8 mouse cellular contexts compared by ENCODE assay signal in the genomic region with DNA sequence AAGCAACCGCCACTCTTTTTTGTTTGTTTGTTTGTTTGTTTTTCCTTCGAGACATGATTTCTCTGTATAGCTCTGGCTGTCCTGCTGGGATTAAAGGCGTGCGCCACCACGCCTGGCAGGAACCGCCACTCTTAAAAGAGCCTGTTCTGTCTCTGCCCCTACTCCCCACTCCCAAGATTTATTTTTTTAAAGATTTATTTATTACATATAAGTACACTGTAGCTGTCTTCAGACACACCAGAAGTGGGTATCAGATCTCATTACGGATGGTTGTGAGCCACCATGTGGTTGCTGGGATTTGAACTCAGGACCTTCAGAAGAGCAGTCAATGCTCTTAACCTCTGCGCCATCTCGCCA. TPM values are rescaled to one million over a fixed set of nuclear protein-coding genes. Genes with fewer than 3 reads are reported as not detected.
DNase-seq lines count a peak whose midpoint lies in the region; ATAC-seq and TF ChIP-seq lines count a peak whose summit lies in the region.
"Not testable (repeated sequence)": the region's sequence is repeated elsewhere in the genome, so short reads cannot be mapped to it uniquely, and the experiment has no call there.

No protein-coding gene starts in this region.

- peak overlapping the region; percentile 88 for H3K4me3 ChIP-seq in bone marrow macrophage, adult 2 months (ENCODE audit: insufficient read depth, low read length)
- H3K4me3 ChIP-seq in forebrain, embryonic 10.5 days, result peak overlapping the region; percentile 72
- H3K4me3 ChIP-seq in heart, embryonic 13.5 days, result peak overlapping the region; percentile 61
- H3K4me3 ChIP-seq in intestine, embryonic 14.5 days (ENCODE audit: low read depth, low read length), result peak overlapping the region; percentile 84
- peak overlapping the region; percentile 72 for H3K4me3 ChIP-seq in limb, embryonic 13.5 days
- peak overlapping the region; percentile 80 for H3K4me3 ChIP-seq in lung, embryonic 16.5 days (ENCODE audit: low read length)
- peak overlapping the region; percentile 67 for H3K4me3 ChIP-seq in neural tube, embryonic 11.5 days (ENCODE audit: low read depth, low read length)
- H3K4me3 ChIP-seq in thymus, adult 2 months (ENCODE audit: control insufficient read depth, insufficient read depth, low read length), result peak overlapping the region; percentile 85

- WGBS in forebrain, embryonic 10.5 days, result 22% methylated on average over 9 of the region's 9 CpGs
- WGBS in heart, embryonic 13.5 days, result 22% methylated on average over 9 of the region's 9 CpGs
- 26% methylated on average over 9 of the region's 9 CpGs for WGBS in intestine, embryonic 14.5 days
- WGBS in limb, embryonic 13.5 days, result 20% methylated on average over 9 of the region's 9 CpGs
- WGBS in lung, embryonic 16.5 days, result 24% methylated on average over 9 of the region's 9 CpGs
- WGBS in neural tube, embryonic 11.5 days, result 20% methylated on average over 9 of the region's 9 CpGs
- 26% methylated on average over 9 of the region's 9 CpGs for WGBS in thymus, adult 2 months

- not testable (repeated sequence) for ATAC-seq in heart, embryonic 13.5 days (ENCODE audit: extremely low read depth, insufficient number of reproducible peaks, low FRiP score, low TSS enrichment); intestine, embryonic 14.5 days (replicated peaks; ENCODE audit: low FRiP score, low TSS enrichment, low read depth); lung, embryonic 16.5 days (ENCODE audit: low read depth); neural tube, embryonic 11.5 days (ENCODE audit: insufficient read depth, low FRiP score, low TSS enrichment)
- peak; percentile 28; the same call in 1 of the 2 replicates for ATAC-seq in limb, embryonic 13.5 days (ENCODE audit: low FRiP score, low read depth)

- H3K9ac ChIP-seq in heart, embryonic 13.5 days, result peak overlapping the region; percentile 82
- H3K9ac ChIP-seq in intestine, embryonic 14.5 days (ENCODE audit: low read length), result peak overlapping the region; percentile 66
- peak overlapping the region; percentile 73 for H3K9ac ChIP-seq in limb, embryonic 13.5 days
- H3K9ac ChIP-seq in lung, embryonic 16.5 days (ENCODE audit: low read length), result peak overlapping the region; percentile 78
- H3K9ac ChIP-seq in neural tube, embryonic 11.5 days (ENCODE audit: low read length), result peak overlapping the region; percentile 49

- TF ChIP-seq POLR2A in bone marrow macrophage, adult 2 months (IDR thresholded peaks at IDR 0.05; ENCODE audit: borderline replicate concordance, low read depth, low read length); thymus, adult 2 months (IDR thresholded peaks at IDR 0.05; ENCODE audit: control insufficient read depth, extremely low read depth, insufficient read depth, low read length, poor library complexity): not testable (repeated sequence)

- H3K36me3 ChIP-seq in forebrain, embryonic 10.5 days (replicated peaks); heart, embryonic 13.5 days; intestine, embryonic 14.5 days (ENCODE audit: control insufficient read depth, insufficient read depth, low read length); limb, embryonic 13.5 days; lung, embryonic 16.5 days (ENCODE audit: control insufficient read depth, insufficient read depth, low read length); neural tube, embryonic 11.5 days (ENCODE audit: control insufficient read depth, insufficient read depth, low read length); thymus, adult 2 months (ENCODE audit: control insufficient read depth, insufficient read depth, low read length): not testable (repeated sequence)

- peak overlapping the region; percentile 92 for H3K4me2 ChIP-seq in heart, embryonic 13.5 days
- H3K4me2 ChIP-seq in intestine, embryonic 14.5 days (ENCODE audit: low read length), result peak overlapping the region; percentile 87
- peak overlapping the region; percentile 91 for H3K4me2 ChIP-seq in limb, embryonic 13.5 days (replicated peaks)
- peak overlapping the region; percentile 95 for H3K4me2 ChIP-seq in lung, embryonic 16.5 days (ENCODE audit: low read depth, low read length)
- peak overlapping the region; percentile 56 for H3K4me2 ChIP-seq in neural tube, embryonic 11.5 days (ENCODE audit: low read depth)

- H3K4me1 ChIP-seq in bone marrow macrophage, adult 2 months (ENCODE audit: control insufficient read depth, insufficient read depth, low read length); intestine, embryonic 14.5 days (replicated peaks; ENCODE audit: control insufficient read depth, insufficient read depth, low read length); limb, embryonic 13.5 days; lung, embryonic 16.5 days (replicated peaks; ENCODE audit: control insufficient read depth, insufficient read depth, low read length); neural tube, embryonic 11.5 days (ENCODE audit: control insufficient read depth, insufficient read depth, low read length); thymus, adult 2 months (replicated peaks; ENCODE audit: control insufficient read depth, insufficient read depth, low read length): not testable (repeated sequence)
- H3K4me1 ChIP-seq in forebrain, embryonic 10.5 days, result peaks cover 15% of the 10 kb centered on the region
- peaks cover 13% of the 10 kb centered on the region for H3K4me1 ChIP-seq in heart, embryonic 13.5 days

- not testable (repeated sequence) for H3K27me3 ChIP-seq in forebrain, embryonic 10.5 days (ENCODE audit: poor library complexity, severe bottlenecking); heart, embryonic 13.5 days (replicated peaks); intestine, embryonic 14.5 days (replicated peaks; ENCODE audit: control insufficient read depth, insufficient read depth, low read length); limb, embryonic 13.5 days; lung, embryonic 16.5 days (ENCODE audit: control insufficient read depth, insufficient read depth, low read depth, low read length); neural tube, embryonic 11.5 days (ENCODE audit: control insufficient read depth, insufficient read depth, low read length); thymus, adult 2 months (ENCODE audit: control insufficient read depth, insufficient read depth, low read length)

- not testable (repeated sequence) for TF ChIP-seq CTCF in bone marrow macrophage, adult 2 months (IDR thresholded peaks at IDR 0.05; ENCODE audit: low read depth, low read length); thymus, adult 2 months (IDR thresholded peaks at IDR 0.05; ENCODE audit: borderline replicate concordance, control insufficient read depth, extremely low read depth, insufficient read depth, low read length, poor library complexity)

- H3K27ac ChIP-seq in bone marrow macrophage, adult 2 months (ENCODE audit: insufficient read depth, low read depth, low read length); intestine, embryonic 14.5 days (ENCODE audit: low read depth); lung, embryonic 16.5 days (ENCODE audit: low read length); thymus, adult 2 months (ENCODE audit: control insufficient read depth, insufficient read depth, low read length): not testable (repeated sequence)
- peak overlapping the region; percentile 96 for H3K27ac ChIP-seq in forebrain, embryonic 10.5 days
- H3K27ac ChIP-seq in heart, embryonic 13.5 days (replicated peaks), result peak overlapping the region; percentile 62; the same call in 1 of the 2 replicates
- H3K27ac ChIP-seq in limb, embryonic 13.5 days, result peak overlapping the region; percentile 79
- H3K27ac ChIP-seq in neural tube, embryonic 11.5 days (ENCODE audit: low read depth, low read length), result peak overlapping the region; percentile 73; the same call in 1 of the 2 replicates

- not testable (repeated sequence) for H3K9me3 ChIP-seq in forebrain, embryonic 10.5 days; heart, embryonic 13.5 days; intestine, embryonic 14.5 days (ENCODE audit: control insufficient read depth, low read length); limb, embryonic 13.5 days; lung, embryonic 16.5 days (ENCODE audit: control insufficient read depth, low read length); neural tube, embryonic 11.5 days (ENCODE audit: control insufficient read depth, low read length)

- DNase-seq in forebrain, embryonic 10.5 days (ENCODE audit: extremely low spot score, low spot score); intestine, embryonic 14.5 days (ENCODE audit: low spot score); neural tube, embryonic 11.5 days (ENCODE audit: low spot score); thymus, adult 2 months: not testable (repeated sequence)

RNA-seq across cellular contexts. Expression of gene Cenpm, which starts 0.2 kb away (rescaled TPM):
- 10.2 and 10.7 TPM in 2 replicates for polyA plus RNA-seq in bone marrow macrophage, adult 2 months (2012; ENCODE audit: insufficient read depth, insufficient read length, missing spikeins)
- 95.1 and 97.3 TPM in 2 replicates for polyA plus RNA-seq in forebrain, embryonic 10.5 days (2016; fragmentation: Nextera tagmentation; extraction: Ambion mirVana)
- polyA plus RNA-seq in heart, embryonic 13.5 days (2015; fragmentation: Nextera tagmentation; extraction: Ambion mirVana), result 61.5 and 71.1 TPM in 2 replicates
- 64.9 and 70.3 TPM in 2 replicates for polyA plus RNA-seq in intestine, embryonic 14.5 days (2014; fragmentation: Nextera tagmentation; extraction: Ambion mirVana)
- polyA plus RNA-seq in limb, embryonic 13.5 days (2015; fragmentation: Nextera tagmentation; extraction: Ambion mirVana), result 62.5 and 62.6 TPM in 2 replicates
- 65.1 and 65.7 TPM in 2 replicates for polyA plus RNA-seq in lung, embryonic 16.5 days (2015; fragmentation: Nextera tagmentation; extraction: Ambion mirVana)
- 64.4 and 68.7 TPM in 2 replicates for polyA plus RNA-seq in neural tube, embryonic 11.5 days (2014; fragmentation: Nextera tagmentation; extraction: Ambion mirVana)
- 44.8 and 68.0 TPM in 2 replicates for polyA plus RNA-seq in thymus, adult 2 months (2012; rRNA removed)

RNA-seq across cellular contexts. Expression of gene 1500009C09Rik, which starts 7.4 kb away (rescaled TPM):
- polyA plus RNA-seq in bone marrow macrophage, adult 2 months (2012; ENCODE audit: insufficient read depth, insufficient read length, missing spikeins), result not detected in 2 replicates
- 0.26 TPM in 1 of 2 replicates, not detected in the other for polyA plus RNA-seq in forebrain, embryonic 10.5 days (2016; fragmentation: Nextera tagmentation; extraction: Ambion mirVana)
- polyA plus RNA-seq in heart, embryonic 13.5 days (2015; fragmentation: Nextera tagmentation; extraction: Ambion mirVana), result 0.09 TPM in 1 of 2 replicates, not detected in the other
- 0.15 TPM in 1 of 2 replicates, not detected in the other for polyA plus RNA-seq in intestine, embryonic 14.5 days (2014; fragmentation: Nextera tagmentation; extraction: Ambion mirVana)
- polyA plus RNA-seq in limb, embryonic 13.5 days (2015; fragmentation: Nextera tagmentation; extraction: Ambion mirVana), result not detected in 2 replicates
- polyA plus RNA-seq in lung, embryonic 16.5 days (2015; fragmentation: Nextera tagmentation; extraction: Ambion mirVana), result not detected in 2 replicates
- 0.68 and 0.76 TPM in 2 replicates for polyA plus RNA-seq in neural tube, embryonic 11.5 days (2014; fragmentation: Nextera tagmentation; extraction: Ambion mirVana)
- 0.08 and 0.24 TPM in 2 replicates for polyA plus RNA-seq in thymus, adult 2 months (2012; rRNA removed)

RNA-seq across cellular contexts. Expression of gene Tnfrsf13c, which starts 20.6 kb away (rescaled TPM):
- polyA plus RNA-seq in bone marrow macrophage, adult 2 months (2012; ENCODE audit: insufficient read depth, insufficient read length, missing spikeins), result not detected in 2 replicates
- 0.18 TPM in 1 of 2 replicates, not detected in the other for polyA plus RNA-seq in forebrain, embryonic 10.5 days (2016; fragmentation: Nextera tagmentation; extraction: Ambion mirVana)
- 0.15 TPM in 1 of 2 replicates, not detected in the other for polyA plus RNA-seq in heart, embryonic 13.5 days (2015; fragmentation: Nextera tagmentation; extraction: Ambion mirVana)
- polyA plus RNA-seq in intestine, embryonic 14.5 days (2014; fragmentation: Nextera tagmentation; extraction: Ambion mirVana), result 0.11 and 0.15 TPM in 2 replicates
- 0.13 and 0.15 TPM in 2 replicates for polyA plus RNA-seq in limb, embryonic 13.5 days (2015; fragmentation: Nextera tagmentation; extraction: Ambion mirVana)
- polyA plus RNA-seq in lung, embryonic 16.5 days (2015; fragmentation: Nextera tagmentation; extraction: Ambion mirVana), result not detected in 2 replicates
- 0.23 and 0.57 TPM in 2 replicates for polyA plus RNA-seq in neural tube, embryonic 11.5 days (2014; fragmentation: Nextera tagmentation; extraction: Ambion mirVana)
- 4.3 and 7.0 TPM in 2 replicates for polyA plus RNA-seq in thymus, adult 2 months (2012; rRNA removed)

RNA-seq across cellular contexts. Expression of gene Sept3, which starts 29.9 kb away (rescaled TPM):
- not detected in 2 replicates for polyA plus RNA-seq in bone marrow macrophage, adult 2 months (2012; ENCODE audit: insufficient read depth, insufficient read length, missing spikeins)
- 62.1 and 62.5 TPM in 2 replicates for polyA plus RNA-seq in forebrain, embryonic 10.5 days (2016; fragmentation: Nextera tagmentation; extraction: Ambion mirVana)
- 4.5 and 6.0 TPM in 2 replicates for polyA plus RNA-seq in heart, embryonic 13.5 days (2015; fragmentation: Nextera tagmentation; extraction: Ambion mirVana)
- 16.0 and 18.3 TPM in 2 replicates for polyA plus RNA-seq in intestine, embryonic 14.5 days (2014; fragmentation: Nextera tagmentation; extraction: Ambion mirVana)
- polyA plus RNA-seq in limb, embryonic 13.5 days (2015; fragmentation: Nextera tagmentation; extraction: Ambion mirVana), result 25.6 and 26.1 TPM in 2 replicates
- polyA plus RNA-seq in lung, embryonic 16.5 days (2015; fragmentation: Nextera tagmentation; extraction: Ambion mirVana), result 1.8 and 1.9 TPM in 2 replicates
- polyA plus RNA-seq in neural tube, embryonic 11.5 days (2014; fragmentation: Nextera tagmentation; extraction: Ambion mirVana), result 141 and 142 TPM in 2 replicates
- polyA plus RNA-seq in thymus, adult 2 months (2012; rRNA removed), result 3.4 and 4.6 TPM in 2 replicates

RNA-seq across cellular contexts. Expression of gene Shisa8, which starts 32.2 kb away (rescaled TPM):
- not detected in 2 replicates for polyA plus RNA-seq in bone marrow macrophage, adult 2 months (2012; ENCODE audit: insufficient read depth, insufficient read length, missing spikeins)
- 0.87 and 0.95 TPM in 2 replicates for polyA plus RNA-seq in forebrain, embryonic 10.5 days (2016; fragmentation: Nextera tagmentation; extraction: Ambion mirVana)
- 0.17 and 0.21 TPM in 2 replicates for polyA plus RNA-seq in heart, embryonic 13.5 days (2015; fragmentation: Nextera tagmentation; extraction: Ambion mirVana)
- polyA plus RNA-seq in intestine, embryonic 14.5 days (2014; fragmentation: Nextera tagmentation; extraction: Ambion mirVana), result 0.15 TPM in 2 replicates
- 0.15 and 0.34 TPM in 2 replicates for polyA plus RNA-seq in limb, embryonic 13.5 days (2015; fragmentation: Nextera tagmentation; extraction: Ambion mirVana)
- polyA plus RNA-seq in lung, embryonic 16.5 days (2015; fragmentation: Nextera tagmentation; extraction: Ambion mirVana), result 0.52 and 0.55 TPM in 2 replicates
- 0.30 and 0.46 TPM in 2 replicates for polyA plus RNA-seq in neural tube, embryonic 11.5 days (2014; fragmentation: Nextera tagmentation; extraction: Ambion mirVana)
- 0.93 and 1.1 TPM in 2 replicates for polyA plus RNA-seq in thymus, adult 2 months (2012; rRNA removed)
